Mouse (Mus musculus): Measurements from ENCODE around the gene Pno1. TPM values are rescaled to one million over a fixed set of nuclear protein-coding genes. Genes with fewer than 3 reads are reported as not detected.
A peak's percentile ranks its signal among the peaks of the same experiment; 100 is the strongest.

The Pno1 gene
- polyA plus RNA-seq, 1 experiment from 2014 or later = 47.1 TPM

GRCm38 (mm10) chr11:17176638-17177037, 34.7 kb downstream of the Pno1 start:
- Histone ChIP-seq H3K9me3 (replicated peaks) (no peaks in the 10 kb centered on the region), H3K9ac (no peak overlapping the region), H3K36me3 (0 out of 2 replicates have a peak, but pooled peaks cover 6% of the 10 kb centered on the region), H3K4me2 (no peak overlapping the region), H3K4me1 (replicated peaks) (peaks cover 7% of the 10 kb centered on the region; the same call in 1 of the 2 replicates), H3K27ac (no peak overlapping the region), H3K4me3 (no peak overlapping the region), H3K27me3 (no peaks in the 10 kb centered on the region)
- 100% methylated on average over 1 of the region's 1 CpGs for WGBS
- ATAC-seq (replicated peaks; ENCODE audit: insufficient number of reproducible peaks, insufficient read depth, low FRiP score, low read depth) = no peak

GRCm38 (mm10) chr11:17172300-17172699, 39.1 kb downstream of the Pno1 start:
- ATAC-seq (replicated peaks; ENCODE audit: insufficient number of reproducible peaks, insufficient read depth, low FRiP score, low read depth) = no peak
- H3K9me3 ChIP-seq (replicated peaks) = no peaks in the 10 kb centered on the region
- H3K27me3 ChIP-seq = no peaks in the 10 kb centered on the region
- peaks cover 27% of the 10 kb centered on the region for H3K4me1 ChIP-seq (replicated peaks)
- no peak overlapping the region for H3K4me2 ChIP-seq
- no peak overlapping the region for H3K27ac ChIP-seq
- H3K36me3 ChIP-seq = 0 out of 2 replicates have a peak, but pooled peaks cover 6% of the 10 kb centered on the region
- H3K4me3 ChIP-seq = no peak overlapping the region
- H3K9ac ChIP-seq = no peak overlapping the region
- 86% methylated on average over 4 of the region's 4 CpGs for WGBS

GRCm38 (mm10) chr11:17170938-17171729, 40.2 kb downstream of the Pno1 start:
- Histone ChIP-seq H3K4me3 (no peak overlapping the region), H3K9ac (no peak overlapping the region), H3K9me3 (replicated peaks) (no peaks in the 10 kb centered on the region), H3K4me2 (no peak overlapping the region), H3K27ac (no peak overlapping the region), H3K27me3 (no peaks in the 10 kb centered on the region), H3K36me3 (0 out of 2 replicates have a peak, but pooled peaks cover 6% of the 10 kb centered on the region), H3K4me1 (replicated peaks) (peaks cover 29% of the 10 kb centered on the region)
- no peak for ATAC-seq (replicated peaks; ENCODE audit: insufficient number of reproducible peaks, insufficient read depth, low FRiP score, low read depth)
- 93% methylated on average over 1 of the region's 1 CpGs for WGBS

DNA sequence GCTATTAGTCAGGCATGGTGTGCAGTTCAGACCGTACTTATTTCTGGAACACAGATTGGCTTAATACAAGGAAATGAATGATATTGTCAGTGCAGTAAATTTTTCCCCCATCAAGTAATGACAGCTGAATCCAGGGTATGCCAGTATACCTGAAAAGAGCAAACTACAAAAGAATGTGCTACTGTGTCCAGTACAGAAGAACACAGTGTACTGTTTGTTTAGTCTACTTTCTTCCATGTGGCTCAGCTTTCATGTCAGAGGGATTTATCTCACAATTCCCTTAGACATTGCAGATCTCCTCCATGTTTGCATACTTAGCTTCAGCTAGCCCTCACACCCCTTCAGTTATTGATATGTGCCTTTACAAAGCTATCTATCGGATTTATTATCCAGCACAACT, 42.1 kb downstream of the Pno1 start:
- no peak for ATAC-seq (replicated peaks; ENCODE audit: insufficient number of reproducible peaks, insufficient read depth, low FRiP score, low read depth)
- Histone ChIP-seq H3K27me3 (no peaks in the 10 kb centered on the region), H3K4me3 (no peak overlapping the region), H3K4me1 (replicated peaks) (peaks cover 34% of the 10 kb centered on the region), H3K27ac (no peak overlapping the region), H3K9ac (no peak overlapping the region), H3K36me3 (0 out of 2 replicates have a peak, but pooled peaks cover 6% of the 10 kb centered on the region), H3K4me2 (no peak overlapping the region), H3K9me3 (replicated peaks) (no peaks in the 10 kb centered on the region)
- 73% methylated on average over 2 of the region's 2 CpGs for WGBS

GRCm38 (mm10) chr11:17166627-17167026, 44.7 kb downstream of the Pno1 start:
- H3K4me2 ChIP-seq = no peak overlapping the region
- 84% methylated on average over 7 of the region's 7 CpGs for WGBS
- H3K4me3 ChIP-seq = no peak overlapping the region
- H3K27me3 ChIP-seq = no peaks in the 10 kb centered on the region
- peaks cover 42% of the 10 kb centered on the region for H3K4me1 ChIP-seq (replicated peaks)
- no peak overlapping the region for H3K9ac ChIP-seq
- no peaks in the 10 kb centered on the region for H3K36me3 ChIP-seq
- ATAC-seq (replicated peaks; ENCODE audit: insufficient number of reproducible peaks, insufficient read depth, low FRiP score, low read depth) = no peak
- H3K9me3 ChIP-seq (replicated peaks) = no peaks in the 10 kb centered on the region
- H3K27ac ChIP-seq = no peak overlapping the region

DNA sequence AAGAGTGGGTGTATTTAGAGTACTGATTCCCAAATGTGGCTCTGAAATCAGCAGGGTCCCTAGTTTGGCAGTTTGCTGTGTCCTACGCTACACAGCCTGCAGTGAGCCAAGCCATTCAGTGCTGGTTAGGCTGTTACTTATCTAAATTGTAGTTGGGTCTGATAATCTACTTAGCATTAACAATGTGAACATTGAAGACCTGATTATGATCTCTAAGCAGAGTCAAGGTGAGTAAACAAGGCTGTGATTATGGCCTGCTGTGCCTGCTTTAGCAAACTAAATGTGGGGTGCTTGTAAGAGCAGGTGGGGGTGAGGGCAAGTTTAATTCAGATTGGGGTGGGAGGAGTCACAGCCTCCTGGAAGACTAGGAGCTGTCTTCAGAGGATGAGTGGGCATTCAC, 47.4 kb downstream of the Pno1 start:
- Histone ChIP-seq H3K4me1 (replicated peaks) (peaks cover 37% of the 10 kb centered on the region), H3K9me3 (replicated peaks) (no peaks in the 10 kb centered on the region), H3K36me3 (no peaks in the 10 kb centered on the region), H3K4me2 (no peak overlapping the region), H3K27ac (no peak overlapping the region), H3K9ac (no peak overlapping the region), H3K4me3 (no peak overlapping the region), H3K27me3 (no peaks in the 10 kb centered on the region)
- no peak for ATAC-seq (replicated peaks; ENCODE audit: insufficient number of reproducible peaks, insufficient read depth, low FRiP score, low read depth)
- 70% methylated on average over 1 of the region's 1 CpGs for WGBS

DNA sequence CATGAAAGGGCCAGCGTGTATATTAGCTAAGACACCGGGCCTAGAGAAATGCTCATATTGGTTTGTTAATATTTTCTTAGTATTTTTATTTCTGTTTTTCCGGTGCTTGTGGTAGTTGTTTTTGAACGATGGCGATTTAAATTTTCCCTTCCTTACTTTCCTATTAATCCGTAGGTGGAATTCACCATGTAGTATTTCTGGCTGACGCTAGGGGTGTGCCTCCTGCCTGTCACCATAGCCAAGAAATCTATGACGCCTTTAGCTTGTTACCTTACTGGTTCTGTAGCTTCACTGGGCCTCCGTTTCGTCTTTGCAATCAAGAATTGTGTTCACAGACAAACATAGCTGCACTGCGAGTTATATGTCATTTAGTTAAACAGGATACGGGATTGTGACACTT, 51.1 kb downstream of the Pno1 start:
- H3K9ac ChIP-seq = peak overlapping the region; percentile 99
- H3K9me3 ChIP-seq (replicated peaks) = no peaks in the 10 kb centered on the region
- no peak for ATAC-seq (replicated peaks; ENCODE audit: insufficient number of reproducible peaks, insufficient read depth, low FRiP score, low read depth)
- H3K4me3 ChIP-seq = peak overlapping the region; percentile 97
- peaks cover 26% of the 10 kb centered on the region for H3K4me1 ChIP-seq (replicated peaks)
- no peaks in the 10 kb centered on the region for H3K36me3 ChIP-seq
- peak overlapping the region; percentile 85 for H3K4me2 ChIP-seq
- H3K27me3 ChIP-seq = no peaks in the 10 kb centered on the region
- under 1% methylated on average over 12 of the region's 12 CpGs for WGBS
- peak overlapping the region; percentile 95 for H3K27ac ChIP-seq

DNA sequence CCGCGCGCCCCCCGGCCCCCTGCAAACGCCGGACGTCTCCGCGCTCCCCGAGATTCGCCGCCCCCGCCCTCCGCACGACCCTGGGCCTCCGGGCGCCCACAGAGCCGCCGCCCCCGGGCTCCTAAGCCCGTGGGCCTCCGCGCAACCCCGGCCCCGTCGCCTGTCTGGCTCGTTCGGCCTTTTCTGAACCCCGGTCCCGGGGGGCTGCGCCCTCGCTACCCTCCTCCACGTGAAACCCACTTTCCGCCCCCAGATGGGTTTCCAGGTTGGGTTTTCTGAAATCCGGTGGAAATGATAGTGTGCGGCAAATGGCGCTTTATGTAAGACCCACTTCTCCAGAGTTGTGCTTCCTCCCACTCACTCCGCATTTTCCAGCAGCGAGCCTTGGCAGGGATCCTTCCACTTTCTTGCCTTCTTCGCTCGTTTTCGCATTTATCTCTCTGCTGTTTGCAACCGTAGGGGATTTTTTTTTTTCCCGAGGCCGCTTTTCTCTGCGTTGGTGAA, 51.6 kb downstream of the Pno1 start:
- Histone ChIP-seq H3K4me1 (replicated peaks) (peaks cover 26% of the 10 kb centered on the region), H3K27me3 (no peaks in the 10 kb centered on the region), H3K9me3 (replicated peaks) (no peaks in the 10 kb centered on the region), H3K27ac (peak overlapping the region; percentile 95), H3K4me3 (peak overlapping the region; percentile 97), H3K9ac (peak overlapping the region; percentile 99), H3K4me2 (peak overlapping the region; percentile 85), H3K36me3 (no peaks in the 10 kb centered on the region)
- WGBS = under 1% methylated on average over 31 of the region's 46 CpGs
- peak; percentile 28; the same call in 1 of the 2 replicates for ATAC-seq (replicated peaks; ENCODE audit: insufficient number of reproducible peaks, insufficient read depth, low FRiP score, low read depth)

DNA sequence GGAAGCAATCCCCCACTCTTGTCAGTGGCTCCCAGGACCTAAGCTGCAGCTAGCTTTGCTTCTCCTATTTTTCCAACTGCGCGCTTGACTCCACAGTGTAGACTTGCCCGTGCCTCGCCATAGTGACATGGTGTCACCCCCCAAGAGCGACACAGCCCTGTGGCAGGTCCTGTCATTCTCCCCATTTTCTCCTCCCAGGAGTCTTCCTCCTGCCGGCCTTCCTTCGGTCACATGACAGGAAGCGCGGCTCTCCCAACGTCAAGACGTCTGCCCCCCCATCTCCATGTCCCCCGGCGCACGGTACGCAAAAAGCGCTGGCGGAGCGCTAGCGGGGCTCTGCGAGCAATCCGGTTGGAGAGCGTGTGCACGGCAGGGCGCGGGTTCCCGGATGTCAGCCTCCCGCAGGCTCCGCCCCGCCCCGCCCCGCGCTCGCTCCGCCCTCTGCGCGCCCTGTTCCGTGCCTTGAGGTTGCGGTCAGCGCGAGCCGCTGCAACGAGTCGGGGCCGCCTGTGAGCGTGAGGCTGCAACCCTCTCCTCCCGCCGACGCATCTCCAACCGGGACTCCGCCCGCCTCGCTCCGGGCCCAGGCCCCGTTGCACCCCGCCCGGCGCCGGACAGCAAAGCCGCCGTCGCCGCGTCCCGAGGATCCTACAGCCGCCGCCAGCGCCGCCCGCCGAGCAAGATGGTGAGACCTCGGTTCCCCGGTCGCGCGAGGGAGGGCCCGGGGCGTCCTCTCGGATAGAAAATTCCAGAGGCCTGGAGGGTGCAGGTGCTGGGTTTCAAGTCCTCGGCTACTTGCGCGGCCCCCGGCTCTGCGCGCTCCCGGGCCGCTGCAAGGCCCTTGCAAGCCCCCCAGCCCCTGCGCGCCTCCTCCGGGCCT, 52.3 kb downstream of the Pno1 start, which contains the start of gene Ppp3r1:
Gene Ppp3r1, plus strand, starts transcription at position 406 of the 880 bp plus-strand sequence.
- peak; percentile 98 for ATAC-seq (replicated peaks; ENCODE audit: insufficient number of reproducible peaks, insufficient read depth, low FRiP score, low read depth)
- peak within 1 kb of the TSS; percentile 97 for H3K4me3 ChIP-seq
- H3K4me2 ChIP-seq = peak within 1 kb of the TSS; percentile 85
- WGBS = under 1% methylated on average over 84 of the region's 89 CpGs
- no peaks in the 10 kb centered on the region for H3K36me3 ChIP-seq
- no peaks in the 10 kb centered on the region for H3K9me3 ChIP-seq (replicated peaks)
- H3K27me3 ChIP-seq = no peaks in the 10 kb centered on the region
- peaks cover 26% of the 10 kb centered on the region for H3K4me1 ChIP-seq (replicated peaks)
- peak within 1 kb of the TSS; percentile 99 for H3K9ac ChIP-seq
- H3K27ac ChIP-seq = peak within 1 kb of the TSS; percentile 95

Measured in heart, embryonic 15.5 days (tissue).